Mouse (Mus musculus) thymus, postnatal 4 days (tissue): ENCODE measurements around the gene Prkab2.

Source experiments
- DNase-seq: peaks from one replicate; pipeline ENCODE4 v3.0.0; 2021

The Prkab2 gene

DNA sequence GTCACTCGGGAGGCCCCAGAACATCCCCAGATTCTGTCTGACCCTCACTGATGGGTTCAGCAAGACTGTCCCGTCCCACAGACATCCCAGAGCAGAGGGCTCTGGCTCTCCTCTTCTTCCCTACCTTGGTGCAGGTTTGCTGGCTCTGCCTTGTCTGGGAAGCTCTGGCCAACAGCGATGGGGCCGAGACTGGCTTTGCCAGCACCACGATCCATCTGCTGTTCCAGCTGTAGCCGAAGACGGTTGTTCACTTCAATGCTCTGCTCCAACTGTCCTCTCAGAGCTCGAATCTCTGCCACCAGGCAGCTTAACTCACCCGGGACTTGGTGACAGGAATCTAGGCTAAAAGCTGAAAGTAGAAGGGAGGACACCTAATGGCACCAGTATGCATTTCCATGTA lies 38.9 kb downstream of the Prkab2 start:
- no peak for DNase-seq

GRCm38 (mm10) chr3:97697291-97697690 lies 39.3 kb downstream of the Prkab2 start:
- DNase-seq, result no peak

- DNase-seq, result no peak
Measured at GRCm38 (mm10) chr3:97699061-97699460, 41.1 kb downstream of the Prkab2 start.

- DNase-seq, result no peak
Measured at GRCm38 (mm10) chr3:97701198-97701597, 43.2 kb downstream of the Prkab2 start.

DNA sequence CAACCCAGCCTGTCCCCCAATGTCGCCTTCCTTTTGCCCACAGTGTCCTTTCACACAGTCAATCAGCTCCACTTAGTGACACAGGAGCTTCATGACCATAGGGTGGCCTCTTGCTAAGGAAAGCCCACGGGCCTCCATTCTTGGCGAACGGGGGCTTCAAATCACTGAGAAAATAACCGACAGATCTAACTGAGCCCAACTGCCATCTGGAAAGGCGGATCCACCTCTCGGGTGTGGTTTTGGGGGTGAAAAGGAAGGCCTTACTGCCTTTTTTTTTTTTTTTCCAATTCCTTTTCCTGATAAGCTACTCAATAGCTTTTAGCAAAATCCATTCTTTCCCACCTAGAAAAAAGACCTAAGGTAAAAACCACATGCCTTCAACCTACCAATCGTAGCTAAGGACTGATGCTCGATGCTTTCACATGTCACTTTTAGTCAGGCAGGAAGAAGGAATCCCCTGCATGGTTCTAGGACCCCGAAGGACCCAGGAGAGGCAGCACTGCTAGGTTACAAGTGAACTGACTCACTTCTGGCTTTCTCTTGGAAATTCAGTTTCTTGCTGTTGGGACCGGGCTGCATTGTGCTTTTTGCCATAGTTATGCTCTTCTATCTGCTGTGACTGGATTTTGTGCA lies 44.6 kb downstream of the Prkab2 start:
- no peak for DNase-seq

GRCm38 (mm10) chr3:97705508-97705907 lies 47.5 kb downstream of the Prkab2 start:
- DNase-seq, result no peak

GRCm38 (mm10) chr3:97706561-97706960 lies 48.6 kb downstream of the Prkab2 start:
- no peak for DNase-seq

GRCm38 (mm10) chr3:97710134-97710533 lies 52.1 kb downstream of the Prkab2 start:
- no peak for DNase-seq

- no peak for DNase-seq
Measured at GRCm38 (mm10) chr3:97710881-97711280, 52.9 kb downstream of the Prkab2 start.

- no peak for DNase-seq
Measured at GRCm38 (mm10) chr3:97715922-97716321, 57.9 kb downstream of the Prkab2 start.

- DNase-seq, result no peak
Measured at GRCm38 (mm10) chr3:97719116-97719515, 61.1 kb downstream of the Prkab2 start.
